Comparison of ENCODE assay signal across 25 mouse cellular contexts in the genomic region with DNA sequence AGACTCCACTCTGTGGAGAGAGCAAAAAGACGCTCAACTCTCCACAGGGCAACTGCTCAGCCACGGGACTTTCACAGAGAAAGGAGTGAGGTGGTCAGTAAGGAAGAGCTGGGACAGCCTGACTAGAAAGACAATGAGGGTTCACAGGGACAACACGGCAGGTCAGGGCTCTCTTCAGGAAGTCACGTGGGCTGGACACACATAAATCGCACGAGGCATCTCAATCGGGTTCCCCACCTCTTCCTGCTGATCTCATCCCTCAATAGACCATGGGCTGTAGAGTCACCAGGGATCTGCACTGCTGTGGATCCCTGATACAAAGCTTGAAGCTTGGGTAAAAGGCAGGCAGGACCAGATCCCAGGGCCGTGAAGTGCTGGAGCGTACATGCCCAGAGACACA. TPM values are rescaled to one million over a fixed set of nuclear protein-coding genes. Genes with fewer than 3 reads are reported as not detected.
DNase-seq lines count a peak whose midpoint lies in the region; ATAC-seq and TF ChIP-seq lines count a peak whose summit lies in the region.
"Had no signal": no experiment of that assay in that cellular context is flagged by ENCODE, and none has a peak within 500 bp of the region (broad histone marks: within the 10 kb centered on the region; RNA-seq: fewer than 3 reads in every experiment).

No protein-coding gene starts in this region.

- no peak overlapping the region for H3K4me2 ChIP-seq in heart, embryonic 13.5 days
- H3K4me2 ChIP-seq in lung, postnatal 0 days (replicated peaks; ENCODE audit: low read depth, low read length), result no peak overlapping the region
- no peak overlapping the region for H3K4me2 ChIP-seq in kidney, postnatal 0 days (ENCODE audit: low read length)
- H3K4me2 ChIP-seq: embryonic facial prominence, embryonic 12.5 days; hindbrain, embryonic 15.5 days; stomach, embryonic 15.5 days had no signal

- no peak for ATAC-seq in heart, embryonic 13.5 days (ENCODE audit: extremely low read depth, insufficient number of reproducible peaks, low FRiP score, low TSS enrichment)
- ATAC-seq in lung, postnatal 0 days, result peak; percentile 8; the same call in 1 of the 2 replicates
- ATAC-seq in kidney, postnatal 0 days (replicated peaks; ENCODE audit: low FRiP score, low read depth), result 0 out of 2 replicates have a peak, but pooled peaks have one; percentile 8

- TF ChIP-seq EP300 in heart, adult 2 months (IDR thresholded peaks at IDR 0.05; ENCODE audit: insufficient read depth, low read depth, low read length), result no peak
- no peak for TF ChIP-seq EP300 in lung, postnatal 0 days (IDR thresholded peaks at IDR 0.05)

- H3K27me3 ChIP-seq in heart, embryonic 13.5 days (replicated peaks), result no peaks in the 10 kb centered on the region
- no peaks in the 10 kb centered on the region for H3K27me3 ChIP-seq in heart, adult 2 months (ENCODE audit: control insufficient read depth, insufficient read depth, low read length)
- H3K27me3 ChIP-seq in lung, postnatal 0 days (replicated peaks; ENCODE audit: insufficient read depth, low read length), result no peaks in the 10 kb centered on the region
- no peaks in the 10 kb centered on the region for H3K27me3 ChIP-seq in kidney, postnatal 0 days (ENCODE audit: insufficient read depth, low read length)
- H3K27me3 ChIP-seq: embryonic facial prominence, embryonic 12.5 days; hindbrain, embryonic 15.5 days; stomach, embryonic 15.5 days had no signal

- H3K79me2 ChIP-seq in heart, adult 2 months (replicated peaks; ENCODE audit: control insufficient read depth, insufficient read depth, low read length), result no peaks in the 10 kb centered on the region; the same call in 1 of the 2 replicates

- peak overlapping the region; percentile 87 for H3K27ac ChIP-seq in heart, embryonic 13.5 days (replicated peaks)
- no peak overlapping the region for H3K27ac ChIP-seq in heart, adult 2 months
- H3K27ac ChIP-seq in lung, postnatal 0 days (ENCODE audit: low read length), result no peak overlapping the region
- no peak overlapping the region for H3K27ac ChIP-seq in kidney, postnatal 0 days
- H3K27ac ChIP-seq: hindbrain, embryonic 15.5 days; macrophage had no signal

- no peak overlapping the region for H3K4me3 ChIP-seq in heart, embryonic 13.5 days
- H3K4me3 ChIP-seq in heart, adult 2 months, result no peak overlapping the region
- no peak overlapping the region for H3K4me3 ChIP-seq in lung, postnatal 0 days (ENCODE audit: low read depth, low read length)
- H3K4me3 ChIP-seq in kidney, postnatal 0 days (replicated peaks; ENCODE audit: low read depth, low read length), result no peak overlapping the region
- H3K4me3 ChIP-seq: embryonic facial prominence, embryonic 12.5 days; hindbrain, embryonic 15.5 days; myocyte; stomach, embryonic 15.5 days had no signal

- DNase-seq in heart, adult 2 months, result no peak
- no peak for DNase-seq in lung, postnatal 0 days (ENCODE audit: low spot score)
- no peak for DNase-seq in lung, postnatal 14 days
- DNase-seq in kidney, postnatal 0 days (ENCODE audit: low spot score), result no peak
- DNase-seq in kidney, postnatal 36 days, result peak; percentile 38 to 52
- DNase-seq in layer of hippocampus, adult 9-10 months (ENCODE audit: low spot score), result no peak
- DNase-seq: adrenal gland, postnatal 14 days; cerebellum, adult 2 months; cerebellum, postnatal 25 days; forebrain, postnatal 0 days; gastrocnemius, postnatal 14 days; heart, adult 18-20 months; layer of hippocampus, postnatal 36 days; liver, postnatal 0 days; right cerebral cortex, postnatal 4 days; thymus, postnatal 25 days had no signal

- H3K9me3 ChIP-seq in heart, embryonic 13.5 days, result no peaks in the 10 kb centered on the region
- no peaks in the 10 kb centered on the region for H3K9me3 ChIP-seq in lung, postnatal 0 days (ENCODE audit: low read length)
- H3K9me3 ChIP-seq in kidney, postnatal 0 days (replicated peaks; ENCODE audit: low read length), result no peaks in the 10 kb centered on the region
- H3K9me3 ChIP-seq: embryonic facial prominence, embryonic 12.5 days; hindbrain, embryonic 15.5 days; stomach, embryonic 15.5 days had no signal

- intact Hi-C loops in heart, adult 2 months (cut with DNase I), result loop anchor here (1.0 kb wide), 1 partner anchor 95 kb away; no protein-coding TSS in a partner anchor

- TF ChIP-seq POLR2A in heart, adult 2 months (IDR thresholded peaks at IDR 0.05; ENCODE audit: insufficient read depth, low read depth, low read length), result no peak

- peak overlapping the region; percentile 52; the same call in 1 of the 2 replicates for H3K9ac ChIP-seq in heart, embryonic 13.5 days
- no peak overlapping the region for H3K9ac ChIP-seq in heart, adult 2 months (ENCODE audit: low read depth, low read length)
- H3K9ac ChIP-seq in lung, postnatal 0 days (replicated peaks; ENCODE audit: low read depth), result no peak overlapping the region
- H3K9ac ChIP-seq in kidney, postnatal 0 days (ENCODE audit: low read depth, low read length), result no peak overlapping the region
- H3K9ac ChIP-seq: embryonic facial prominence, embryonic 12.5 days; hindbrain, embryonic 15.5 days; liver, postnatal 0 days; stomach, embryonic 15.5 days had no signal

- TF ChIP-seq CTCF in heart, adult 2 months (IDR thresholded peaks at IDR 0.05), result no peak
- TF ChIP-seq CTCF in lung, postnatal 0 days (IDR thresholded peaks at IDR 0.05), result no peak
- no peak for TF ChIP-seq CTCF in kidney, postnatal 0 days (IDR thresholded peaks at IDR 0.05; ENCODE audit: low read depth)

- peaks cover 81% of the 10 kb centered on the region for H3K36me3 ChIP-seq in heart, embryonic 13.5 days
- peaks cover 6% of the 10 kb centered on the region for H3K36me3 ChIP-seq in heart, adult 2 months (ENCODE audit: control insufficient read depth, insufficient read depth, low read length)
- peaks cover 23% of the 10 kb centered on the region; the same call in 1 of the 2 replicates for H3K36me3 ChIP-seq in lung, postnatal 0 days (ENCODE audit: insufficient read depth, low read length)
- peaks cover 34% of the 10 kb centered on the region for H3K36me3 ChIP-seq in kidney, postnatal 0 days (ENCODE audit: insufficient read depth, low read length)
- H3K36me3 ChIP-seq: hindbrain, embryonic 15.5 days had no signal

- 67% methylated on average over 9 of the region's 9 CpGs for WGBS in heart, embryonic 13.5 days
- 53% methylated on average over 9 of the region's 9 CpGs for WGBS in heart, adult 2 months
- WGBS in lung, postnatal 0 days, result 58% methylated on average over 9 of the region's 9 CpGs
- WGBS in kidney, postnatal 0 days, result 67% methylated on average over 9 of the region's 9 CpGs

- H3K4me1 ChIP-seq in heart, embryonic 13.5 days, result peaks cover 57% of the 10 kb centered on the region
- peaks cover 2% of the 10 kb centered on the region; the same call in 1 of the 2 replicates for H3K4me1 ChIP-seq in heart, adult 2 months (ENCODE audit: control insufficient read depth, insufficient read depth, low read length)
- H3K4me1 ChIP-seq in lung, postnatal 0 days (ENCODE audit: insufficient read depth, low read depth, low read length), result no peaks in the 10 kb centered on the region
- 0 out of 2 replicates have a peak, but pooled peaks cover 3% of the 10 kb centered on the region for H3K4me1 ChIP-seq in kidney, postnatal 0 days (replicated peaks; ENCODE audit: insufficient read depth, low read length)

RNA-seq across cellular contexts. Expression of a gene that starts 53.6 kb away (rescaled TPM):
- 0.51 and 0.63 TPM in 2 replicates for polyA plus RNA-seq in heart, embryonic 13.5 days (2015; fragmentation: Nextera tagmentation; extraction: Ambion mirVana)
- total RNA-seq in heart, adult 2 months (2021), result under 1 TPM; 0.08 to 0.18 TPM
- 0.04 and 0.15 TPM in 2 replicates for polyA plus RNA-seq in heart, adult 2 months (2012; rRNA removed)
- polyA plus RNA-seq in lung, postnatal 0 days (2015; fragmentation: Nextera tagmentation; extraction: Ambion mirVana), result 0.33 and 0.45 TPM in 2 replicates
- polyA plus RNA-seq in kidney, postnatal 0 days (2015; fragmentation: Nextera tagmentation; extraction: Ambion mirVana), result 0.76 and 0.85 TPM in 2 replicates
- total RNA-seq: MEL had no signal
- polyA plus RNA-seq: C2C12; liver, adult 2 months had no signal

Comparison
In these comparisons a context has a peak if more than half of its experiments do, and no peak if none do; other contexts are left out.
1. DNase-seq: peak in kidney, postnatal 36 days (2 of 2); none in heart, adult 2 months (0 of 2), lung, postnatal 0 days (single experiment), lung, postnatal 14 days (single experiment), kidney, postnatal 0 days (single experiment) and layer of hippocampus, adult 9-10 months (single experiment).